Mouse (Mus musculus) neural tube, embryonic 11.5 days (tissue): ENCODE measurements around the gene Gm21954. TPM values are rescaled to one million over a fixed set of nuclear protein-coding genes. Genes with fewer than 3 reads are reported as not detected.

Source experiments
- ATAC-seq: fragments of 200-750 bp; cut with Nextera tagmentation; 2 replicates; pipeline ENCODE4 v1.8.0; 2017; ENCODE audit warnings: moderate number of reproducible peaks, mild to moderate bottlenecking, moderate TSS enrichment, moderate library complexity; ENCODE audit not compliant: insufficient read depth, low FRiP score, low TSS enrichment
- DNase-seq: peaks from one replicate; pipeline ENCODE4 v3.0.0-alpha.2; 2015; ENCODE audit warnings: low spot score
- H3K27ac ChIP-seq: fragments of 300-500 bp; sonication (generic); 2 replicates; pipeline ENCODE4 v1.5.1; 2014; ENCODE audit warnings: low read depth, mild to moderate bottlenecking, low read length
- H3K27me3 ChIP-seq: fragments of 300-500 bp; sonication (generic); 2 replicates; pipeline ENCODE4 v1.6.1; 2014; ENCODE audit warnings: mild to moderate bottlenecking, low read length, mixed read lengths; ENCODE audit not compliant: control insufficient read depth, insufficient read depth
- H3K36me3 ChIP-seq: fragments of 300-500 bp; sonication (generic); 2 replicates; pipeline ENCODE4 v1.6.1; 2014; ENCODE audit warnings: mild to moderate bottlenecking, low read length, moderate library complexity, mixed read lengths; ENCODE audit not compliant: control insufficient read depth, insufficient read depth
- H3K4me1 ChIP-seq: fragments of 300-500 bp; sonication (generic); 2 replicates; pipeline ENCODE4 v1.6.1; 2014; ENCODE audit warnings: low read length, mixed read lengths; ENCODE audit not compliant: control insufficient read depth, insufficient read depth
- H3K4me2 ChIP-seq: fragments of 300-500 bp; sonication (generic); 2 replicates; pipeline ENCODE4 v1.6.1; 2014; ENCODE audit warnings: low read depth, mild to moderate bottlenecking, moderate library complexity
- H3K4me3 ChIP-seq: fragments of 300-500 bp; sonication (generic); 2 replicates; pipeline ENCODE4 v1.5.1; 2014; ENCODE audit warnings: low read depth, low read length
- H3K9ac ChIP-seq: fragments of 300-500 bp; sonication (generic); 2 replicates; pipeline ENCODE4 v1.6.1; 2014; ENCODE audit warnings: mild to moderate bottlenecking, low read length
- H3K9me3 ChIP-seq: fragments of 300-500 bp; sonication (generic); 2 replicates; pipeline ENCODE4 v1.6.1; 2016; ENCODE audit warnings: low read length; ENCODE audit not compliant: control insufficient read depth
- WGBS: fragments of 180-500 bp; shearing (Covaris S2); extraction: QIAGEN DNeasy Blood & Tissue Kit; methylation state at CpG from one replicate; pipeline ENCODE4 v1.1.7; 2014; 5-methylcytosine and 5-hydroxymethylcytosine counted together
- polyA plus RNA-seq: library from polyadenylated mRNA; unstranded; fragments of >200 nt; fragmentation: Nextera tagmentation; extraction: Ambion mirVana; gene quantifications from 2 replicates; pipeline ENCODE4 v1.2.1, GENCODE M21; 2014

Gene Gm21954
- polyA plus RNA-seq, 1 experiment from 2014 or later, result not detected

DNA sequence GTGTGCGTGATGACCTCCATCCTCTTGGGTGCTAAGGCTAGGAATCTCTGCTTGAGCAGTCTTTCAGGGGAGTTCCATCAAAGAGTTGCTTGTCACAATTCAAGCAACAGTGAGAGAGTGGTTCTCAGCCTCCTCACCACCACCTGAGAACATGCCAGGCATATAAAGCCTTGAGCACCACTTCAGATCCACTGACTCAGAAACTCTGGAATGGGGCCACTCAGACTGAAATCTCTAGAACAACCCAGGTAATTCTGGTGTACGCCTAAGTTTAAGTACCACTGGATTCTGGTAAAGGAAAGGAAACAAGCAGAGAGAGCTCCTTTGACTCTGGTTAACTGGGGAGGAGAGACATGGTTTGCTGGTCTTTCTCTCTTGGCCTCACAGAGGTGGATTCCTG is 19.5 kb downstream of the Gm21954 start:
- Histone ChIP-seq H3K4me2 (no peak overlapping the region), H3K4me1 (no peaks in the 10 kb centered on the region), H3K27ac (no peak overlapping the region), H3K4me3 (no peak overlapping the region), H3K36me3 (no peaks in the 10 kb centered on the region), H3K27me3 (no peaks in the 10 kb centered on the region), H3K9me3 (no peaks in the 10 kb centered on the region), H3K9ac (no peak overlapping the region)
- DNase-seq (no peak), ATAC-seq (no peak)
- 91% methylated on average over 2 of the region's 2 CpGs for WGBS

- Histone ChIP-seq H3K36me3 (no peaks in the 10 kb centered on the region), H3K27me3 (no peaks in the 10 kb centered on the region), H3K27ac (no peak overlapping the region), H3K9ac (no peak overlapping the region), H3K4me3 (no peak overlapping the region), H3K4me2 (no peak overlapping the region), H3K4me1 (no peaks in the 10 kb centered on the region), H3K9me3 (no peaks in the 10 kb centered on the region)
- WGBS, result 87% methylated on average over 3 of the region's 3 CpGs
- ATAC-seq, result no peak
- no peak for DNase-seq
Observed at GRCm38 (mm10) chr3:55451877-55452276, 20.1 kb downstream of the Gm21954 start.

GRCm38 (mm10) chr3:55451035-55451434 is 21.0 kb downstream of the Gm21954 start:
- H3K4me3 ChIP-seq, result no peak overlapping the region
- H3K9ac ChIP-seq, result no peak overlapping the region
- H3K9me3 ChIP-seq, result no peaks in the 10 kb centered on the region
- ATAC-seq (no peak), DNase-seq (no peak)
- no peaks in the 10 kb centered on the region for H3K36me3 ChIP-seq
- H3K27me3 ChIP-seq, result no peaks in the 10 kb centered on the region
- H3K27ac ChIP-seq, result no peak overlapping the region
- H3K4me1 ChIP-seq, result no peaks in the 10 kb centered on the region
- 95% methylated on average over 14 of the region's 14 CpGs for WGBS
- H3K4me2 ChIP-seq, result no peak overlapping the region

- no peaks in the 10 kb centered on the region for H3K36me3 ChIP-seq
- no peak overlapping the region for H3K4me2 ChIP-seq
- WGBS, result 89% methylated on average over 2 of the region's 2 CpGs
- no peaks in the 10 kb centered on the region for H3K27me3 ChIP-seq
- H3K4me3 ChIP-seq, result no peak overlapping the region
- no peak for ATAC-seq
- H3K9me3 ChIP-seq, result no peaks in the 10 kb centered on the region
- H3K9ac ChIP-seq, result no peak overlapping the region
- DNase-seq, result no peak
- no peak overlapping the region for H3K27ac ChIP-seq
- H3K4me1 ChIP-seq, result no peaks in the 10 kb centered on the region
Observed at GRCm38 (mm10) chr3:55449148-55449547, 22.9 kb downstream of the Gm21954 start.

DNA sequence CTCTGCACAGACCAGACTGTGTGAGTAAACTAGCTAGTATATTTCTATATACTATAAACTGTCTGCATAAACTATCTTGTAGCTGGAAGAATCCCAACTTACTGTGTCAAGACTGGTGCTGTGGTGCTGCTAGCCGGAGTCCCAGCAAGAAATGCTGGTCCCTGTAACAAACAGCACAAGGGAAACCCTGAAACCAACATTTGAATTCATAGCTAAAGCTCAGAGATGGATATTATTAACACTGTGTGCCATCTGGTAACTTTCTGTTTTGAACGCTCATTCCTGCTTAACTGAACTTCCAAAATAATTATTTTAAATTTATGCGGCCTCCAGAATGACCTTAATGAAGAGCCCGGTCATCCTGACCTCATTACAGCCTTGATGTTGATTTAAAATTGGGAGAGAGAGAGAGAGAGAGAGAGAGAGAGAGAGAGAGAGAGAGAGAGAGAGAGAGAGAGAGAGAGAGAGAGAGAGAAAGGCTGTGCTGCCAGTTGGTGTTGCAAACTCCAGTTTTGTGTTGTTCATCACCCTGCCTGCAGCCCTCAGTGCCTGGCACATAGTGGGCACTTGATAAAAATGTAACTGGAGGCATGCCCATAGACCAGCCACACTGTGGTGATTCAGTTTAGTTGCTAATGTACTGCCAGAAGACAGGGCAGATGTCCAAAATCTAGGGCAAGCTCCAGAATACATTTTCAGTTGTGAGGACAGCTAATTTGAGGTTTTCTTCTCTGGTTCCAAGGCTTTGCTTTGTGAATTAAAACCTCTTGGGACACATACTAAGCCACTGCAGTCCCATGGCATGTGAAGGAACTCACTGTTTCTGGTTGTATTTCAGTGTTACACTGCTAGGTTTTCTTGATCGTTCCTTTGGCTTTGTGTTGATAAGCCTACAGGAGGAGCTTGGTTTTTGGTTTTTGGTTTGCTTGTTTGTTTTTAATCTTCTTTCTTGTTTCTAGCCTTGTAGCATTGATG is 24.2 kb downstream of the Gm21954 start:
- DNase-seq, result no peak
- 86% methylated on average over 5 of the region's 5 CpGs for WGBS

GRCm38 (mm10) chr3:55446681-55447080 is 25.3 kb downstream of the Gm21954 start:
- Histone ChIP-seq H3K4me1 (no peaks in the 10 kb centered on the region), H3K4me3 (no peak overlapping the region), H3K27me3 (no peaks in the 10 kb centered on the region), H3K9me3 (no peaks in the 10 kb centered on the region), H3K4me2 (no peak overlapping the region), H3K36me3 (no peaks in the 10 kb centered on the region), H3K27ac (no peak overlapping the region), H3K9ac (no peak overlapping the region)
- ATAC-seq (no peak), DNase-seq (no peak)
- WGBS, result 92% methylated on average over 7 of the region's 7 CpGs

More for the DNA sequence above, 24.2 kb downstream of the Gm21954 start:
- Histone ChIP-seq H3K9ac (no peak overlapping the region), H3K27me3 (no peaks in the 10 kb centered on the region), H3K4me1 (no peaks in the 10 kb centered on the region), H3K4me2 (no peak overlapping the region), H3K27ac (no peak overlapping the region), H3K36me3 (no peaks in the 10 kb centered on the region), H3K4me3 (no peak overlapping the region), H3K9me3 (no peaks in the 10 kb centered on the region)
- no peak for ATAC-seq

GRCm38 (mm10) chr3:55443725-55444124 is 28.3 kb downstream of the Gm21954 start:
- 94% methylated on average over 2 of the region's 2 CpGs for WGBS
- no peaks in the 10 kb centered on the region for H3K4me1 ChIP-seq
- ATAC-seq, result no peak
- H3K9ac ChIP-seq, result no peak overlapping the region
- H3K27me3 ChIP-seq, result no peaks in the 10 kb centered on the region
- H3K27ac ChIP-seq, result no peak overlapping the region
- H3K4me2 ChIP-seq, result no peak overlapping the region
- no peaks in the 10 kb centered on the region for H3K9me3 ChIP-seq
- no peak overlapping the region for H3K4me3 ChIP-seq
- DNase-seq, result no peak
- no peaks in the 10 kb centered on the region for H3K36me3 ChIP-seq

- 89% methylated on average over 8 of the region's 8 CpGs for WGBS
- H3K4me2 ChIP-seq, result no peak overlapping the region
- H3K9ac ChIP-seq, result no peak overlapping the region
- H3K27ac ChIP-seq, result no peak overlapping the region
- no peak overlapping the region for H3K4me3 ChIP-seq
- ATAC-seq (no peak), DNase-seq (no peak)
- no peaks in the 10 kb centered on the region for H3K9me3 ChIP-seq
- no peaks in the 10 kb centered on the region for H3K4me1 ChIP-seq
- no peaks in the 10 kb centered on the region for H3K27me3 ChIP-seq
- no peaks in the 10 kb centered on the region for H3K36me3 ChIP-seq
Observed at GRCm38 (mm10) chr3:55443271-55443670, 28.7 kb downstream of the Gm21954 start.
